Mouse (Mus musculus) megakaryocyte progenitor cell, adult 5-6 weeks (primary cell): ENCODE data around the gene Nudt2. TPM values are rescaled to one million over a fixed set of nuclear protein-coding genes. Genes with fewer than 3 reads are reported as not detected.

Experiments used
- ATAC-seq: replicated peaks from 2 replicates; pipeline ENCODE4 v1.8.0; 2016; ENCODE audit warnings: mild to moderate bottlenecking, moderate TSS enrichment, inconsistent platforms; ENCODE audit not compliant: poor library complexity
- total RNA-seq, 2 experiments: library from RNA; stranded (forward) in 1 of 2; stranded (reverse) in 1 of 2; fragments of 157-497, 149-512 nt in 1 of 2; fragments of 200-1000 nt in 1 of 2; gene quantifications; 2 replicates each; pipeline versions ENCODE4 v1.2.3 to v1.2.4; 2015 to 2017

Nudt2 gene
- total RNA-seq, 2 experiments from 2014 or later: 28.1 to 29.6 TPM

GRCm38 (mm10) chr4:41493464-41494116, 28.6 kb downstream of the Nudt2 start:
- ATAC-seq: no peak

- ATAC-seq: no peak
These were observed 29.4 kb downstream of the Nudt2 start for GRCm38 (mm10) chr4:41494378-41494777.

- ATAC-seq: no peak
These were observed 30.1 kb downstream of the Nudt2 start for GRCm38 (mm10) chr4:41495076-41495475.

GRCm38 (mm10) chr4:41495850-41496249, 30.9 kb downstream of the Nudt2 start:
- ATAC-seq: no peak

GRCm38 (mm10) chr4:41497046-41497445, 32.1 kb downstream of the Nudt2 start:
- no peak for ATAC-seq

- ATAC-seq: peak; percentile 52
These were observed 32.6 kb downstream of the Nudt2 start for GRCm38 (mm10) chr4:41497579-41497978.

GRCm38 (mm10) chr4:41497995-41498845, 33.3 kb downstream of the Nudt2 start:
- no peak for ATAC-seq

- ATAC-seq: peak; percentile 11; the same call in 1 of the 2 replicates
These were observed 34.0 kb downstream of the Nudt2 start for GRCm38 (mm10) chr4:41498921-41499391.

GRCm38 (mm10) chr4:41499619-41500018, 34.7 kb downstream of the Nudt2 start:
- ATAC-seq: no peak

GRCm38 (mm10) chr4:41500787-41501186, 35.8 kb downstream of the Nudt2 start:
- no peak for ATAC-seq

- 0 out of 2 replicates have a peak, but pooled peaks have one; percentile 0 for ATAC-seq
These were observed 37.4 kb downstream of the Nudt2 start for GRCm38 (mm10) chr4:41502171-41502940.

- ATAC-seq: peak; percentile 84
These were observed 38.0 kb downstream of the Nudt2 start, which contains the start of gene AI464131 for GRCm38 (mm10) chr4:41502986-41503412. Gene AI464131, minus strand, starts transcription at chr4:41503076.

GRCm38 (mm10) chr4:41504325-41504724, 39.4 kb downstream of the Nudt2 start:
- ATAC-seq: no peak

GRCm38 (mm10) chr4:41505131-41505551, 40.2 kb downstream of the Nudt2 start:
- no peak for ATAC-seq

GRCm38 (mm10) chr4:41506156-41506555, 41.2 kb downstream of the Nudt2 start:
- ATAC-seq: peak; percentile 40

- peak; percentile 69 for ATAC-seq
These were observed 42.0 kb downstream of the Nudt2 start for GRCm38 (mm10) chr4:41506906-41507305.

- ATAC-seq: no peak
These were observed 42.5 kb downstream of the Nudt2 start for GRCm38 (mm10) chr4:41507326-41507924.

- ATAC-seq: no peak
These were observed 43.0 kb downstream of the Nudt2 start for GRCm38 (mm10) chr4:41507998-41508397.

GRCm38 (mm10) chr4:41513309-41513708, 48.4 kb downstream of the Nudt2 start:
- ATAC-seq: no peak

- no peak for ATAC-seq
These were observed 48.8 kb downstream of the Nudt2 start for GRCm38 (mm10) chr4:41513714-41514113.

- ATAC-seq: no peak
These were observed 52.3 kb downstream of the Nudt2 start, which contains the start of gene 1110017D15Rik for GRCm38 (mm10) chr4:41517233-41517632. Gene 1110017D15Rik, minus strand, starts transcription at chr4:41517333.
